Mouse (Mus musculus) spleen, embryonic (tissue): ENCODE results near the gene Vmn1r5.
"Not testable (repeated sequence)": the region's sequence is repeated elsewhere in the genome, so short reads cannot be mapped to it uniquely, and the experiment has no call there.

Experiments used
- CTCF ChIA-PET: fragments of 350-600 bp; sonication (Branson Sonifier 250); formaldehyde crosslinking; loops from one replicate; lab custom pipeline; 2022; lab: Charles Lee

Vmn1r5 gene

DNA sequence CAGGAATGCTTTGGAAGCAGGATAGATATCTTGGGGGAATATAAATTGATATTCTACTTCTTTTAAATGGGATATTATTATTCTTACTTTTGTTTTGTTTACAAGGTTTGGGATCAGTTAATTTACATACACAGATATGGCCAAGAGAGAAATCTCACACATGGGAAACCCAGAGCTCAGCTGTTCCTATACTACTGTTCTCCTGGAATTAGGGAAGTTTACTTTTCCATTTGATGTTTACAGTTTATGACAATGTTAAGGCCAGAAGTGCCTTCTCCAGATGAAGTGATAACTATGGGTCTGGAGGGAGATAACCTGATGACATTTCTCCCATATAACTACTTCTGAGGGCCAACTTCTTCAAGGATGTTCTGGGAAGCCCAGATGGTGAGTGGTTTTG lies at the start of gene Vmn1r5:
Vmn1r5 (plus strand) TSS at position 301 of the 400 bp plus-strand sequence.
- CTCF ChIA-PET: no interaction called here

DNA sequence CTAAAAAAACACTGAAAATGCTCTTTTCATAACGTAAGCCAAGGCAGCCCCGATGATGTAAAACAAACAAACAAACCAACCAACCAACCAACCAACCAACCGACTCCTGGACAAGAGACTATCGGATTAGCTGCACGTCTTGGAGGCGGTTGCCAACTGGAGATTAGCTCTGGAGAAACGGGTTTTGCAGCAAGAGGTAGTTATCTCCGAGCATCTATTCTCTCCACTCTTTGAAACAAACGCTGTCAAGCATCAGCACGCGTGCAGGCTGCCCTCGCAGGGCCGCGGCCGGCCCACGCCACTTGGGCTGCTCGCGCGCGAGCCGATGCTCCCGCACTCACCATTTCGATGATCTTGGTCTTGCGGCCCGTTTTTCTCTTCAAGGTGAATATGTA lies 46.7 kb upstream of the Vmn1r5 start:
- CTCF ChIA-PET: no interaction called here

DNA sequence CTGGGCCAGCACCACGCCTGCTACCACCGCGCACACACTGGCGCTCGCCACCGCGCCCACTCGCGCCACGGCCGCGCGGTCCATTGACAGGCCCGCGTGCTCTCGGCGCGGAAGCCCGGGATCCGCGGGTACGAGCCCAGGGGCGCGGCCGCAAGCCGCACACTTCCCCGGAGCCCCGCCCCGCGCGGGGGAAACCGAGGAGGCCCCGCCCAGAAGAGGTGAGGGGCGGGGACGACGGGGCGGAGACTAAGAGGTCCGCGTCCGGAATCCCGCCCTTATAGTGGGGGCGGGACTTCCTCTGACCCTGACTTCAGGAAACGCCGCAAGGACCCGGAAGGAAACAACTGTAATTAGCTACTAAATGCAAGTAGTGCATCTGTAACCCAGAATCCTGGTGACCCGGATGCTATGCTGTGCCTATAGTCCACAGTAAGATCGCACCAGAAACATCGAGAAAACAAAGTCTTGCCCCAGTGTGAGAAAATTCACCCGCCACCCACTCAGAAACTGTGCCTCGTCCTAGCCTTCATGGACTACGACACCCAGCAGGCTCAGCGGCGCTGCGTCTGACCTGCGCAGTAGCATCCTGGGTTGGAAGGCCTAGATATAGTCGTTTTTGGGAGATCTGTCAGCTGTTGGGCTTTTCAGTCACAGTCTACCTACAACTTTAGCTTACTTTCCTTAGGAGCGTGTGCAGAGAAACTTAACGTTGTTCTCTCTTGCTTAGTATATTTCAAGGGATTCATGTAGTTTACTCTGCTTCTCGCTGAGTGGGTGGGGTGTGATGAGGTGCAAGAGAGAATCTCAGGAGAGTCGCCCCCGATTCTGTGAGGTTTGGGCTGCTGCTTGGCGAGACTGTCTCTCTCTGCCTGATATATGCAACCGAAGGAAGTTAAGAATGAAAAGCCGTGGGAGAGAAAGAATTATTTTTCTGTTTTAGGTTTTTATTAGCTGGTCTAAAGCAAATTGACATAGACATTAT lies 46.1 kb upstream of the Vmn1r5 start, which contains the start of the genes Nt5c3 and Vmn1r4:
Nt5c3 (minus strand) TSS at position 207 of the 982 bp plus-strand sequence.
Vmn1r4 (plus strand) TSS at position 290 of the 982 bp plus-strand sequence.
- CTCF ChIA-PET: interaction anchor here (0.7 kb wide), 1 partner anchor 22 kb away, joined by 3 read pairs; no protein-coding TSS in a partner anchor

DNA sequence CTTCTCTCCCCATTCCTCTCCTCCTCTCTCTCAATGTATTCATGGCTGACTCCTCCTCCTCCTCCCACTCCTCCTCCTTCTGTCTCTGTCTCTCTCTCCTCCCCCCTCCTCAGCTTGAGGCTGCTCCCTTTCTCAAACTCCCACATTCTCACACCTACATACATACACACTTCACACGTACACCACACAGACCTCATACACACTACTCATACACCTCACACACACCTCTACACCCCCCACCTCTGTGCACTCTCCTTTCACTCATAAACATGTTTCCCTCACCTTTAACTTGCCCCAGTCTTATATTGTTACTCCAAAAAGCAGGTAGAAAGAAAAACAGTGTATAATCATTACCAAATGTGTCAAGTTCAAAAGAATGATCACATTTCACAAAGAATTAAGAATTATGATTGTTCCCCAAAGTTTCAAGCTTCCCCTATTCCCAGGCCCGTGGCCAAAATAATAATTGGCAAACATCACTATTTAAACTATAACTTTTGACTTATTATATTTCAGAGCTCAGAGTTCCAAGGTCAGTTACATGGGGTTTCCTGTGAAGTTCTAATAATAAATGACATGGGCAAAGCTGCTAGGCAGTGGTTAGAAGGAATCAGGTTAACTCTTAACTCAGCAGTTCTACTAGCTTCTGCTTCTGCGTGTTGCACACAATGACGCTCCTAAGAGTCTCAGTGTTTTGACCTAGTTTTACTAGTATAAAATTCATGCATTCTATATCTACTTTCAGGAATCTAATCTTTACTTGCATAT lies 38.2 kb upstream of the Vmn1r5 start:
- CTCF ChIA-PET: no interaction called here

DNA sequence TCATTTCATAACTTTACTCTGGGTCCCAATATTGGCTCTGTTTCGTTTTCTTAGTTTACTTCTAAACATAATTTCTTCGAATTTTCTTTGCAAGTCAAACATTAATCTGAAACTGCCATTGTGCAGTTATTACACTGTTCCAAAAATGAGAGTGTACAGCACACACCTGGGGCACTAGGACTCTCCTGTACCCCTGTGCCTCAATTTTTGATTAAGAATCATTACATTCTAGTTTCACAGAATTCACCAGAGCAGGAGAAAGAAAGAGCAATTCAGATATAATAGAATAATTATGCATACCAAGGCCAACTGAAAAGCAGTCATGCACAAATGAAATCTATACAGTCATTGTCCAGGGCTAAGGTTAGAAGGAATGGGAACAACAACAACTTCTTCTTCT lies 37.6 kb upstream of the Vmn1r5 start:
- CTCF ChIA-PET: no interaction called here

DNA sequence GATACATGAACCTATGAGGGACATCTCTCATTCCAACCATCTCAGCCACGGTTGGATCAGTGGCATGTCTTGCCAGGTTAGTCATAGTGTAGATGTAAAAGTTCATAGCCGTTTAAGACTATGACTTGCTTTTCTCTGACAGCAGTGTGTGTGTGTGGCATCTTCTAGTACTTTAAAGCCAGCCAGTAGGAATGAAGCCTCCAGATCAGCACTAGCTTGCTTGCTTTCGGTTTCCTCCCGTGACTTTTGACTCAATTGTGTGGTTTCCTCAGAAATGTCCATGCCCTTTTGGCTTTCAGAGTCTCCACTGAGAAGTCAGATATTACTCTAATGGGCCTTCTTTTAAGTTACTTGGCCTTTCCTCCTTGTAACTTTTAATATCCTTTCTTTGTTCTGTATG lies 35.7 kb upstream of the Vmn1r5 start:
- CTCF ChIA-PET: no interaction called here

DNA sequence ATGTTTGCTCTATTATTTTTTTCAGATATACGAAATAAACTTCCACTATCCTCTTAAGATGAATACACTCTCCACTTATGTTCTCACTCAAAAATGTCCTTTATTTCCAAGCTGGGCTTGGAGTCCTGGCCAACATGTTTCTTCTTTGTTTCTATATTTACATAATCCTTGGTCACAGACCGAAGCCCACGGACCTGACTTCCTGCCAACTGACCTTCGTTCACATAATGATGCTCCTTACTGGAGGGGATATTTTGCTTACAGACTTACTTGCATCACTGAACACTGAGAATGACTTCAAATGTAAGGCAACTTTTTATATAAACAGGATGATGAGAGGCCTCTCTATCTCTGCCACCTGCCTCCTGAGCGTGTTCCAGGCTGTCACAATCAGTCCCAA lies 13.6 kb upstream of the Vmn1r5 start:
- CTCF ChIA-PET: no interaction called here

DNA sequence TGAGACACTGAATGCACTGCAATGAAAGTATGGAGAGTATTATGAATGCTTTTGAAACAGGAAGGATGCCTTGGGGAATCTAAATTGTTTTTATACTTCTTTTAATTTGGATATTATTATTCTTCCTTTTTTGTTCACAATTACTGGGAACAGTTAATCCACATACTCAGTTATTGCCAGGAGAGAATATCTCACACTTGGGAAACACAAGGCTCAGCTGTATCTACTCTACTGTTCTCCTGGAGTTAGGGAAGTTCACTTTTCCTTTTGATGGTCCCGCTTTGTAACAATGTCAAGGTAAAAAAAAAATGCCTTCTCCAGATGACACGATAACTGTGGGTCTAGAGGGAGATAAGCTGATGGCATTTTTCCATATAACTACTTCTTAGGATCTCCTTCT lies 26.9 kb downstream of the Vmn1r5 start, which contains the start of gene Vmn1r6:
Vmn1r6 (plus strand) TSS at position 301 of the 400 bp plus-strand sequence.
- CTCF ChIA-PET: no interaction called here

DNA sequence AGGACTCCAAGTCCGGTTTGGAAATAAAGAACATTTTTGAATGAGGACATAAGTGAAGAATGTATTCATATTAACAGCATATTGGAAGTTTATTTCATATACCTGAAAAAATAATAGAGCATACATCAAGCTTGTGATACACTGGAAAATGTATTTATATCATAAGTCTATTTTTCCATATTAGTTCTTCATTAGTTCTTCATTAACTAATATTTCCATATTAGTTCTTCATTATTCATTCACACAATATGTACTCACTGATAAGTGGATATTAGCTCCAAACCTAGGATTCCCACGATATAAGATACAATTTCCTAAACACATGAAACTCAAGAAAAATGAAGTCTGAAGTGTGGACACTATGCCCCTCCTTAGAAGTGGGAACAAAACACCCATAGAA lies 55.2 kb downstream of the Vmn1r5 start, which contains the start of gene Vmn1r7:
Vmn1r7 (minus strand) TSS at position 101 of the 400 bp plus-strand sequence.
- CTCF ChIA-PET: not testable (repeated sequence)

DNA sequence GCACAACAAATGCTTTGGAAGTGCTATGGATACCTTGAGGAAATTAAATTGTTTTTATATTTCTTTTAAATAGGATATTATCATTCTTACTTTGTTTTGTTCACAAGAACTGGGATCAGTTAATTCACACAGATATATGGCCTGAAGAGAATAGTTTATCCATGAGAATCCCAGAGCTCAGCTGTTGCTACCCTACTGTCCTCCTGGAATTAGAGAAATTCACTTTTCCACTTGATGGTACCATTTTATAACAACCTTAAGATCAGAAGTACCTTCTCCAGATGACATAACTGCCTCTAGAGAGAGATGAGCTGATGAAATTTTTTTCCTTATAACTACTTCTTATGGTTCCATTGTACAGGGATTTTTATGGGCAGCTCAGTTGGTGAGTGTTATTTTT lies 61.9 kb downstream of the Vmn1r5 start, which contains the start of gene Vmn1r8:
Vmn1r8 (plus strand) TSS at position 301 of the 400 bp plus-strand sequence.
- CTCF ChIA-PET: no interaction called here

DNA sequence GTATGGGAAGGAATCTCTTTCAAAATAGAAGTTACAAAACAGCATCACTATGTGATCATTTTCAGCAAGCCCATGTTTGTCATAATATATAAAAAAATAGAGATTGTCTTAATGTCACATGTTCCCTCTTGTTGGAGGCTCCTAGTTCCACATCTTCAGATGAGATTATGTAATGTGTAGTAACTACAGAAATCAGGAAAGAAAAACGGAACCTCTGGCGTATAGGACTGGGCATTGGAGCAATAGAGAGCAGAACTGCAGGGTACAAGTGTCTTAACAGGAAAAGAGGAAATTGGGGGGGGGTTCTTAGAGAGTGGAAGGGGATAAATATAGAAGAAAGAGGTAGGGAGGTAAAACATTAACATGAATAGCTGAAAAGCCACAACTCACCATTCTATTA lies 64.6 kb downstream of the Vmn1r5 start:
- CTCF ChIA-PET: no interaction called here
